7 mouse cellular contexts compared by ENCODE assay signal in genomic region chr7:49496766-49497425, GRCm38 (mm10).
DNase-seq lines count a peak whose midpoint lies in the region; ATAC-seq lines count a peak whose summit lies in the region.

No protein-coding gene starts in this region.

- peak overlapping the region; percentile 71 for H3K27ac ChIP-seq in midbrain, embryonic 12.5 days (replicated peaks)
- H3K27ac ChIP-seq in midbrain, embryonic 15.5 days, result no peak overlapping the region
- H3K27ac ChIP-seq in embryonic facial prominence, embryonic 14.5 days (replicated peaks; ENCODE audit: low read depth, low read length), result peak overlapping the region; percentile 4; the same call in 1 of the 2 replicates
- H3K27ac ChIP-seq in hindbrain, embryonic 12.5 days, result peak overlapping the region; percentile 37; the same call in 1 of the 2 replicates

- H3K9me3 ChIP-seq in midbrain, embryonic 12.5 days, result no peaks in the 10 kb centered on the region
- H3K9me3 ChIP-seq in midbrain, embryonic 15.5 days, result no peaks in the 10 kb centered on the region
- no peaks in the 10 kb centered on the region for H3K9me3 ChIP-seq in embryonic facial prominence, embryonic 14.5 days (ENCODE audit: control insufficient read depth, low read length)
- H3K9me3 ChIP-seq in hindbrain, embryonic 12.5 days (replicated peaks), result no peaks in the 10 kb centered on the region
- no peaks in the 10 kb centered on the region for H3K9me3 ChIP-seq in megakaryocyte, embryonic 14.5 days

- H3K4me1 ChIP-seq in midbrain, embryonic 12.5 days, result peaks cover 22% of the 10 kb centered on the region
- H3K4me1 ChIP-seq in midbrain, embryonic 15.5 days, result peaks cover 17% of the 10 kb centered on the region
- H3K4me1 ChIP-seq in embryonic facial prominence, embryonic 14.5 days (ENCODE audit: control insufficient read depth, insufficient read depth, low read length), result peaks cover 7% of the 10 kb centered on the region; the same call in 1 of the 2 replicates
- H3K4me1 ChIP-seq in hindbrain, embryonic 12.5 days, result peaks cover 29% of the 10 kb centered on the region
- H3K4me1 ChIP-seq in megakaryocyte, embryonic 14.5 days, result peaks cover 10% of the 10 kb centered on the region

- ATAC-seq in midbrain, embryonic 12.5 days (ENCODE audit: low FRiP score, low read depth), result peak; percentile 34; the same call in 1 of the 2 replicates
- ATAC-seq in midbrain, embryonic 15.5 days (replicated peaks), result no peak
- peak; percentile 62 for ATAC-seq in embryonic facial prominence, embryonic 14.5 days (ENCODE audit: low read depth)
- ATAC-seq in hindbrain, embryonic 12.5 days (ENCODE audit: low FRiP score), result peak; percentile 41; the same call in 1 of the 2 replicates

- H3K4me3 ChIP-seq in midbrain, embryonic 12.5 days, result no peak overlapping the region
- H3K4me3 ChIP-seq in midbrain, embryonic 15.5 days, result no peak overlapping the region
- H3K4me3 ChIP-seq in embryonic facial prominence, embryonic 14.5 days (ENCODE audit: low read depth, low read length), result no peak overlapping the region
- H3K4me3 ChIP-seq in hindbrain, embryonic 12.5 days, result no peak overlapping the region
- peak overlapping the region; percentile 84 for H3K4me3 ChIP-seq in megakaryocyte, embryonic 14.5 days (replicated peaks)

- peaks cover 25% of the 10 kb centered on the region for H3K27me3 ChIP-seq in midbrain, embryonic 12.5 days
- no peaks in the 10 kb centered on the region for H3K27me3 ChIP-seq in midbrain, embryonic 15.5 days (replicated peaks)
- H3K27me3 ChIP-seq in embryonic facial prominence, embryonic 14.5 days (replicated peaks; ENCODE audit: control insufficient read depth, insufficient read depth, low read length), result no peaks in the 10 kb centered on the region
- H3K27me3 ChIP-seq in hindbrain, embryonic 12.5 days, result no peaks in the 10 kb centered on the region; the same call in 1 of the 2 replicates
- peaks cover 6% of the 10 kb centered on the region for H3K27me3 ChIP-seq in megakaryocyte, embryonic 14.5 days (replicated peaks)

- H3K4me2 ChIP-seq in midbrain, embryonic 12.5 days (replicated peaks), result 0 out of 2 replicates have a peak overlapping the region, but pooled peaks have one; percentile 9
- H3K4me2 ChIP-seq in midbrain, embryonic 15.5 days, result no peak overlapping the region
- H3K4me2 ChIP-seq in embryonic facial prominence, embryonic 14.5 days (ENCODE audit: low read depth, low read length), result peak overlapping the region; percentile 29; the same call in 1 of the 2 replicates
- 0 out of 2 replicates have a peak overlapping the region, but pooled peaks have one; percentile 8 for H3K4me2 ChIP-seq in hindbrain, embryonic 12.5 days (replicated peaks)

- peak; percentile 57 for DNase-seq in embryonic facial prominence, embryonic 14.5 days (ENCODE audit: low spot score)
- DNase-seq in ovary, postnatal 10 days (ENCODE audit: low spot score), result no peak
- no peak for DNase-seq in frontal cortex, postnatal 25 days (ENCODE audit: low spot score in 2 of 2)

- H3K9ac ChIP-seq in midbrain, embryonic 12.5 days (replicated peaks), result no peak overlapping the region
- H3K9ac ChIP-seq in midbrain, embryonic 15.5 days, result no peak overlapping the region
- H3K9ac ChIP-seq in embryonic facial prominence, embryonic 14.5 days (ENCODE audit: low read depth, low read length), result no peak overlapping the region; the same call in 1 of the 2 replicates
- H3K9ac ChIP-seq in hindbrain, embryonic 12.5 days, result no peak overlapping the region

- H3K36me3 ChIP-seq in midbrain, embryonic 12.5 days, result no peaks in the 10 kb centered on the region
- no peaks in the 10 kb centered on the region for H3K36me3 ChIP-seq in midbrain, embryonic 15.5 days (replicated peaks)
- H3K36me3 ChIP-seq in embryonic facial prominence, embryonic 14.5 days (ENCODE audit: control insufficient read depth, insufficient read depth, low read length), result peaks cover under 1% of the 10 kb centered on the region; the same call in 1 of the 2 replicates
- H3K36me3 ChIP-seq in hindbrain, embryonic 12.5 days, result no peaks in the 10 kb centered on the region
- H3K36me3 ChIP-seq in megakaryocyte, embryonic 14.5 days (replicated peaks; ENCODE audit: low read length), result no peaks in the 10 kb centered on the region

- 38% methylated on average over 13 of the region's 13 CpGs for WGBS in midbrain, embryonic 12.5 days
- 38% methylated on average over 13 of the region's 13 CpGs for WGBS in midbrain, embryonic 15.5 days
- WGBS in embryonic facial prominence, embryonic 14.5 days, result 16% methylated on average over 13 of the region's 13 CpGs
- 38% methylated on average over 13 of the region's 13 CpGs for WGBS in hindbrain, embryonic 12.5 days
